Mouse (Mus musculus): Measurements from ENCODE around the gene Nup43.
"Not testable (repeated sequence)": the region's sequence is repeated elsewhere in the genome, so short reads cannot be mapped to it uniquely, and the experiment has no call there.

Gene Nup43

GRCm38 (mm10) chr10:7667342-7667802 is at the start of gene Nup43:
Nup43 (plus strand) TSS chr10:7667503.
- DNase-seq = peak; percentile 95 to 96

DNA sequence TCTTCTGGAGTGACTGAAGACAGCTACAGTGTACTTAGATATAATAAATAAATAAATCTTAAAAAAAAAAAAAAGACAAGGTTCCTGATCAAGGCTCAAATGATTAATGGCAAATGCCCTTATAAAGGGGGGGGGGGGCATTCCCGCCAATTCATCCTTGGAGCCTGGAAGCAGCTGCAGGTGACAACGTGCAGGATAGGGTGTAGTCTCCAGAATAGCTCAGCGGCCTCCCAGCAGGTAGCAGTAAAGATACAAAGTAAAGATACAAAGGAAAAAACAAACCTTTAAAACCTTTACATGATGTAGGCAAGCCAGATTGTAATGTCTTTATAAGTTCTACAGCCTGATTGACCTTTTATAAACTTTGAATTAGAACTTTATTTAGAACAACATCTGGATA is 49.7 kb upstream of the Nup43 start:
- not testable (repeated sequence) for DNase-seq

GRCm38 (mm10) chr10:7619821-7620241 is 47.5 kb upstream of the Nup43 start:
- no peak for DNase-seq

DNA sequence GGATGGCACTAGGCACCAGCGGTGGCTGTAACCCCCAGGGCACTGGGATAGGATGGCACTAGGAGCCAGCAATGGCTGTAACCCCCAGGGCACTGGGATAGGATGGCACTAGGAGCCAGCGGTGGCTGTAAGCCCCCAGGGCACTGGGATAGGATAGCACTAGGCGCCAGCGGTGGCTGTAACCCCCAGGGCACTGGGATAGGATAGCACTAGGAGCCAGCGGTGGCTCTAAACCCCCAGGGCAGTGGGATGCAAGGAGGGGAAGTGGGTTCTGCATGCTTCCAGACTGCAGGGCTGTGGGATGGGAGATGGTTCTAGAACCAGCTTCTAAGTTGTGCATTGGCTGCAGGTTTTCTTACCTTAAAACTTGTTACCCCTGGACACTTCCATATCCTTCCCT is 46.6 kb upstream of the Nup43 start:
- DNase-seq = no peak

- DNase-seq = no peak
These were observed 44.9 kb upstream of the Nup43 start for GRCm38 (mm10) chr10:7622378-7622777.

DNA sequence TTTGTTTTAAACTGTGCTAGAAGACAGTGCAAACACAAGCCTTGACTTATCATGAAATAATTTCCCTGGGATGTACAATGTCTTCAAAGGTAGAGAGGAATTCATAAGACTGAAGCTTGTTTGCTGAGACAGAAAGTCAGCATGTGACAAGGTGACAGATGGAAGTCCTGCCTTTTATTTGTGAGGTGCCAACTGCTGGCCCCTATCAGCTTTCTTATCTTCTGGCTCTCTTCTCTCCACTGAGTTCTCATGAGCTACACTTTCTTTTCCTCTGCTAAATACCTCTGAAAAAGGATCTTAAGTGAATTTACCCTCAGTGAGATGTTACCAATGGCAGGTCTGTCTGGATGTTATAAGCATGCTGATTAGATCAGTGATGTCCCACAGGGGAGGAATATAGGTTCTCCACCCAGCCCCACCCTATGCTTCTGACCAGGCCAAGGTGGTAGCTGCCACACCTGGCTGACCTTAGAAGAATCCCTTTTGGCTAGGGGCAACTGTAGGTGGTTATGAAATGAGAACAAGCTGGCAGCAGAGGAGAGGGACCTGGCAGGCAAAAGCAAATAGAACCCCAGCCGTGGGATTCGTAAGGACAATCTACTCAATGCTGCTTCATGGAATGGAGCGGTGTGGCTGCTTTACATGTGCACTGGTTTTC is 43.3 kb upstream of the Nup43 start:
- DNase-seq = no peak

GRCm38 (mm10) chr10:7629092-7629491 is 38.2 kb upstream of the Nup43 start:
- no peak for DNase-seq

- no peak for DNase-seq
These were observed 37.0 kb upstream of the Nup43 start for GRCm38 (mm10) chr10:7630286-7630685.

DNA sequence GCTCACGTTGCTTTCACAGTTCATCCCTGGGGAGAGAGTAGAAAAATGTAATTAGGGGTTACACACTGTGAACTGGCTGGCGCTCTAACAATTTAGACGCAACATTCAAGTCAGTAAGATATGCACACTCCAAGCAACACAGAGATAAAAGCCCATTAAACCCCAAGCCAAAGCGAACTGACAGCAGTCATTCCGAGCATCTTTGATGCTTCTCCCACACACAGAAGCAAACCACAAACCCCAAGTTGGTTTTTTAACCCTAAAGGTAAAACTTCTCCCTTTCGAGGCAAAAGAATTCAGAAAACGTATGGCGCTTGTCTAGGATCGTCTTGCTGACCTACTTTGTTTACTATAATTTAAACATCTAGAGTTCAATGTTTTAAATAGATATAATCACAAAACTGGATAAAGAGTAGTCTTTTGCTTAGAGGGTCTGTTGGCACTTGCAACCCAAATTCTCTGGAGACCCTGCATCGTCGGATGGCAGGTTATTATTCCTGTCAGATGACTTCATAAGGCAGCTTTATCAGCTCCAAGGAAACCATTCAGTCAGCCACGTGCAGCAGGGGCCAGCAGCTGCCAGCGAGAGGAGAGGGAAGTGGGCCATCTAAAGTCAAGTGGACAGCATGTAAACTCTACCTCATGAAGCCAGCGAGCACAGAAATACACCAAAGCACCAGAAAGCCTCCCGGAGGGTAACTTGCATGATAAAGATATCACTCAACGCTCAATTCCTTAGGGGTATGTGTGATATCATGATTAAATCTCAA is 36.2 kb upstream of the Nup43 start:
- DNase-seq = no peak

GRCm38 (mm10) chr10:7640366-7640765 is 26.9 kb upstream of the Nup43 start:
- no peak for DNase-seq

GRCm38 (mm10) chr10:7645911-7646310 is 21.4 kb upstream of the Nup43 start:
- no peak for DNase-seq

- no peak for DNase-seq
These were observed 18.2 kb upstream of the Nup43 start for GRCm38 (mm10) chr10:7649059-7649458.

DNA sequence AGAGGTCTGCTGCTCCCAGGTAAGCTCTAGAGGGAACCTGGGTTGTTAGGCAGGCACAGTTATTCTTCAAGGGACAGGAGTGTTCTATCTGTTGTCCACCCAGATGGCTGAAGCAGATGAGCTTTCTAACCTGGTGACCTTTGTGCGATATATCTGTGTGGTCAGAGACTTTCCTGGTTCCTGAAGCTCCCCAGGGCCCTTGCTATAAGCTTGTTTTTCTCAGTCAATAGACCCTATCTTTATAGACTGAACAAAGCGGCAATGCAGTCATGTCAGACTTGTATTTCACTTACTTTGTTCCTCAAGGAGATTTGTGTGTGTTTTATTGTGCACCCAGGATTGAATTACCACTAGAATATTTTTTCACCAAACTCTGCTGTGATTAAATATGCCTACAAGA is 16.2 kb upstream of the Nup43 start:
- DNase-seq = no peak

GRCm38 (mm10) chr10:7662471-7663141 is 4.7 kb upstream of the Nup43 start:
- no peak for DNase-seq

DNA sequence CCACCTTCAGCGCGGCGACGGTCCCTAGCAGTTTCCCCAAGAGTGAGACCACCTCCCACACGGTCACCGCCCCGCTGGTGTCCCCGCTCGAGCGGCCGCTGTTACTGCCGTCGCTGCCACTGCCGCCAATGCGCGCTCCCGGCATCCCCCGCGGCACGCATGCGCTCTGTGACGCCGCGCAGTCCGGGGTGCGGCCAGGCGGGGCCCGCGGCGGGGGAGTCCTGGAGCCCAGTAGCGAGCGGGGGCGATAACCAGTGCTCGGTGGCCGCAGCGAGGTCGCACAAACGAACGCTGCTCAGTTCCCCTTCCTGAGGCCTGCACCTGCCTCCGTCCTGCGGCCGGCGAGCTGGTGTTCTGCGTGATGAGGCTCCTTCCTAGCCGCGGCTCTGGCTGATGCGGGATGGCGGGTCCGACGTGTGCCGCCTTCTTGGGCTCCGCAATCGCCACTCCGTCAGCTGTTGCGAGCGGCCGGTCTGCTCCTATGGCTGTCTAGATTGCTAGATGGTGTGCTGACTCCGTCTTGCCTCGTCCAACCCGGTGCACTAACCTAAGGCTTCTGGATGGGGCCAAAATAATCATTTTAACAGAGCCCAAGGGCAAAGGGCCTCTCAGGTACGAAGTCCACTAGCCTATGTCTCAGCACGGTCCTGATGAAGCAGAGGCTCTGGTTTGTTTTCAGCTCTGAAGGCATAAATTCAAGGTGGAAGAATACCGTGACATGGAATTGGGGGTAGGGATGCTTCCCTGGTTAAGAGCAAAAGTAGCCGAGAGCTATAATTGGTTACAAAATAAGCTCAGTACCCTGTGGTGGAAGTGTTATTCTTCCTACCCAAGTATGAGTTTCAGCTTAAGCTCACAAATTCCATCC is 3.9 kb upstream of the Nup43 start:
- DNase-seq = peak; percentile 87 to 96

- no peak for DNase-seq
These were observed 3.2 kb upstream of the Nup43 start for GRCm38 (mm10) chr10:7664027-7664526.

- no peak for DNase-seq
These were observed 2.4 kb upstream of the Nup43 start for GRCm38 (mm10) chr10:7664889-7665288.

DNA sequence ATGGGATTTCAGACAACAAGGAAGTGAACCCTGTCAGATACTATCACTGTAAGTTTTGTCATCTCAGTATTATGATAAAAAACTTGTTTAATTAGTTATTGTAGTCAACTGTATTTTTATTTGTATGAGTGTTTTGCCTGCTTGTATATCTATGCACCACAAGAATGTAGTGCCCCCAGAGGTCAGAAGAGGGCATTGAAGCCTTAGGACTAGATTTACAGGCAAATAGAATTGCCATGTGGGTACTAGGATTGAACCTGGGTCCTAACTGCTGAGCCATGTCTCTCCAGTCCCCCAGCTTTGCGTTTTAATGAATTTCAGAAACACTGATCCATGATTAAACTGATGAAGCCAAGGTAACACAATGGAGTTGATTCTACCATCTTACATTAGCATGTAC is 6.4 kb downstream of the Nup43 start:
- DNase-seq = peak in 1 of 2 experiments; percentile 45

DNA sequence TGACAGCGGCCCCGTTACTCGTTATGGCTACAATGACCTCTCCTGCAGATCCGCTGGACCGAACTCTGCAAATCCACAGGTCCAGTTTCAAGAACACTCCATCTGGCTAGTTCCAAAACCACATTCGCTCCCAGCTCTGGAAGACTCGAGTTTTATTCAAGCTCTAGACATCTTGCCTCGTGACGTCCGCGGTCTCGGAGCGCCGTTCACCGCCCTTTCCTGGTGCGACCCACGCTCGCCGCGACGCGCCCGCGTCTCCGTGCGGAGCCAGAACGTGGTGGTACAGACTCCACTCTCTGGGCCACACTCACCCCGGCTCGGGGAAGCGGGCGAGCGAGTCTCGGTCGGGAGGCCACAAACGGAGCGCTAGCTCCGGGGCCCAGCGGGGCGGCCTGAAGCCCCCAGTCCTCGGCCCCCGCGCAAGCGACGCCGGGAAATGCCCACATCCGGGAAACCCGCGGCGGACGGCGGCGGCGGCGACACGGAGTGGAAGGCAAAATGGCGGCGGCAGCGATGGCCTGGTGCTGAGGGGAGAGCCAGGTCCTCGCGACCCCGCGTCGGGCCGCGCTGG is 13.5 kb downstream of the Nup43 start, which contains the start of the genes Pcmt1 and Lats1:
Gene Pcmt1 (minus strand): TSS at position 406 of the 571 bp plus-strand sequence.
Gene Lats1 (plus strand): TSS at position 484 of the 571 bp plus-strand sequence.
- DNase-seq = peak; percentile 87 to 93

- peak; percentile 69 to 89 for DNase-seq
These were observed 14.2 kb downstream of the Nup43 start for GRCm38 (mm10) chr10:7681343-7682025.

GRCm38 (mm10) chr10:7682249-7682648 is 14.9 kb downstream of the Nup43 start:
- DNase-seq = no peak
